Mouse (Mus musculus) G1E (cell line): ENCODE measurements around the gene Mrgpra4.

Experiments used
- CTCF ChIP-seq: IDR thresholded peaks from 2 replicates; pipeline ENCODE4 v1.5.1; 2012; ENCODE audit warnings: low read depth, low read length, inconsistent platforms, mixed read lengths
- GATA1 ChIP-seq: IDR thresholded peaks from 2 replicates; pipeline ENCODE4 v1.6.1; 2012; ENCODE audit warnings: borderline replicate concordance, low read length, inconsistent platforms, mixed read lengths
- GATA2 ChIP-seq: IDR thresholded peaks from 2 replicates; pipeline ENCODE4 v1.6.1; 2012; ENCODE audit warnings: low read depth, low read length, inconsistent platforms, borderline replicate concordance
- POLR2AphosphoS5 ChIP-seq: IDR thresholded peaks from 2 replicates; pipeline ENCODE4 v1.6.1; 2012; ENCODE audit warnings: low read depth, low read length, inconsistent platforms; ENCODE audit not compliant: insufficient replicate concordance
- TAL1 ChIP-seq: conservative IDR thresholded peaks from 2 replicates; pipeline ENCODE4 v1.6.1; 2012; ENCODE audit warnings: low read depth, low read length, inconsistent platforms, mixed read lengths

GRCm38 (mm10) chr7:48027497-48027896 is 45.6 kb upstream of the Mrgpra4 start, which contains the start of gene Mrgprx1:
- TF ChIP-seq CTCF, result no peak
- no peak for TF ChIP-seq GATA1
- TF ChIP-seq GATA2, result no peak
- TF ChIP-seq TAL1, result no peak
- no peak for TF ChIP-seq POLR2AphosphoS5
